In genomic region chr2:128139781-128140180, GRCm38 (mm10) we compare ENCODE assay signal across 10 mouse cellular contexts. TPM values are rescaled to one million over a fixed set of nuclear protein-coding genes. Genes with fewer than 3 reads are reported as not detected.
DNase-seq lines count a peak whose midpoint lies in the region; ATAC-seq lines count a peak whose summit lies in the region.
"Had no signal": no experiment of that assay in that cellular context is flagged by ENCODE, and none has a peak within 500 bp of the region (broad histone marks: within the 10 kb centered on the region; RNA-seq: fewer than 3 reads in every experiment).

No protein-coding gene starts in this region.

- H3K4me1 ChIP-seq in forebrain, embryonic 12.5 days = peaks cover 32% of the 10 kb centered on the region
- H3K4me1 ChIP-seq in forebrain, embryonic 10.5 days = peaks cover 26% of the 10 kb centered on the region
- H3K4me1 ChIP-seq in hindbrain, embryonic 15.5 days (replicated peaks) = peaks cover 24% of the 10 kb centered on the region

- H3K9me3 ChIP-seq in forebrain, embryonic 12.5 days = no peaks in the 10 kb centered on the region
- no peaks in the 10 kb centered on the region for H3K9me3 ChIP-seq in forebrain, embryonic 10.5 days
- H3K9me3 ChIP-seq in hindbrain, embryonic 15.5 days = no peaks in the 10 kb centered on the region
- H3K9me3 ChIP-seq: embryonic facial prominence, embryonic 15.5 days; megakaryocyte, embryonic 14.5 days had no signal

- no peak overlapping the region for H3K9ac ChIP-seq in forebrain, embryonic 12.5 days
- H3K9ac ChIP-seq in hindbrain, embryonic 15.5 days = peak overlapping the region; percentile 16; the same call in 1 of the 2 replicates
- H3K9ac ChIP-seq: embryonic facial prominence, embryonic 15.5 days had no signal

- H3K4me2 ChIP-seq in forebrain, embryonic 12.5 days = no peak overlapping the region
- H3K4me2 ChIP-seq in hindbrain, embryonic 15.5 days = peak overlapping the region; percentile 36
- H3K4me2 ChIP-seq: embryonic facial prominence, embryonic 15.5 days had no signal

- H3K36me3 ChIP-seq in forebrain, embryonic 12.5 days (replicated peaks) = peaks cover 17% of the 10 kb centered on the region
- H3K36me3 ChIP-seq in forebrain, embryonic 10.5 days (replicated peaks) = peaks cover 95% of the 10 kb centered on the region
- no peaks in the 10 kb centered on the region for H3K36me3 ChIP-seq in hindbrain, embryonic 15.5 days

- WGBS in forebrain, embryonic 12.5 days = 61% methylated on average over 15 of the region's 15 CpGs
- 85% methylated on average over 15 of the region's 15 CpGs for WGBS in forebrain, embryonic 10.5 days
- 27% methylated on average over 15 of the region's 15 CpGs for WGBS in hindbrain, embryonic 15.5 days

- H3K27ac ChIP-seq in forebrain, embryonic 12.5 days = peak overlapping the region; percentile 59; the same call in 1 of the 2 replicates
- H3K27ac ChIP-seq in forebrain, embryonic 10.5 days = no peak overlapping the region
- peak overlapping the region; percentile 58 for H3K27ac ChIP-seq in hindbrain, embryonic 15.5 days (replicated peaks)
- H3K27ac ChIP-seq: embryonic facial prominence, embryonic 15.5 days had no signal

- H3K27me3 ChIP-seq in forebrain, embryonic 12.5 days = no peaks in the 10 kb centered on the region
- no peaks in the 10 kb centered on the region for H3K27me3 ChIP-seq in forebrain, embryonic 10.5 days (ENCODE audit: poor library complexity, severe bottlenecking)
- H3K27me3 ChIP-seq in hindbrain, embryonic 15.5 days = no peaks in the 10 kb centered on the region
- H3K27me3 ChIP-seq: embryonic facial prominence, embryonic 15.5 days had no signal

- ATAC-seq in forebrain, embryonic 12.5 days (ENCODE audit: low FRiP score) = no peak
- peak; percentile 70; the same call in 1 of the 2 replicates for ATAC-seq in hindbrain, embryonic 15.5 days (ENCODE audit: low FRiP score, low read depth)

- no peak overlapping the region for H3K4me3 ChIP-seq in forebrain, embryonic 12.5 days (replicated peaks)
- H3K4me3 ChIP-seq in forebrain, embryonic 10.5 days = no peak overlapping the region
- no peak overlapping the region for H3K4me3 ChIP-seq in hindbrain, embryonic 15.5 days
- H3K4me3 ChIP-seq: embryonic facial prominence, embryonic 15.5 days; megakaryocyte, embryonic 14.5 days had no signal

- no peak for DNase-seq in forebrain, embryonic 10.5 days (ENCODE audit: extremely low spot score, low spot score)
- DNase-seq in adrenal gland, postnatal 14 days = peak; percentile 77
- DNase-seq in lung, postnatal 14 days = peak; percentile 34
- DNase-seq in right cerebral cortex, postnatal 4 days = no peak
- DNase-seq in liver (no peak), MN1 (ENCODE audit: low spot score) (no peak)

RNA-seq across cellular contexts. Expression of gene Bcl2l11, which starts 13.9 kb away (rescaled TPM):
- 18.8 and 19.6 TPM in 2 replicates for polyA plus RNA-seq in forebrain, embryonic 12.5 days (2016; fragmentation: Nextera tagmentation; extraction: Ambion mirVana)
- 22.1 and 26.3 TPM in 2 replicates for polyA plus RNA-seq in forebrain, embryonic 10.5 days (2016; fragmentation: Nextera tagmentation; extraction: Ambion mirVana)
- 27.0 and 34.8 TPM in 2 replicates for total RNA-seq in adrenal gland, postnatal 14 days (2021)
- 12.7 and 13.4 TPM in 2 replicates for polyA plus RNA-seq in hindbrain, embryonic 15.5 days (2015; fragmentation: Nextera tagmentation; extraction: Ambion mirVana)

Comparison
In these comparisons a context has a peak if more than half of its experiments do, and no peak if none do; other contexts are left out.
1. DNase-seq: peak in adrenal gland, postnatal 14 days (single experiment) and lung, postnatal 14 days (single experiment); none in forebrain, embryonic 10.5 days (single experiment), right cerebral cortex, postnatal 4 days (single experiment), liver (single experiment) and MN1 (single experiment).